Mouse (Mus musculus): ENCODE measurements around the gene Dbnl. TPM values are rescaled to one million over a fixed set of nuclear protein-coding genes. Genes with fewer than 3 reads are reported as not detected.

Gene Dbnl
- total and polyA plus RNA-seq, 2 experiments from 2014 or later = 77.8 to 130 TPM

DNA sequence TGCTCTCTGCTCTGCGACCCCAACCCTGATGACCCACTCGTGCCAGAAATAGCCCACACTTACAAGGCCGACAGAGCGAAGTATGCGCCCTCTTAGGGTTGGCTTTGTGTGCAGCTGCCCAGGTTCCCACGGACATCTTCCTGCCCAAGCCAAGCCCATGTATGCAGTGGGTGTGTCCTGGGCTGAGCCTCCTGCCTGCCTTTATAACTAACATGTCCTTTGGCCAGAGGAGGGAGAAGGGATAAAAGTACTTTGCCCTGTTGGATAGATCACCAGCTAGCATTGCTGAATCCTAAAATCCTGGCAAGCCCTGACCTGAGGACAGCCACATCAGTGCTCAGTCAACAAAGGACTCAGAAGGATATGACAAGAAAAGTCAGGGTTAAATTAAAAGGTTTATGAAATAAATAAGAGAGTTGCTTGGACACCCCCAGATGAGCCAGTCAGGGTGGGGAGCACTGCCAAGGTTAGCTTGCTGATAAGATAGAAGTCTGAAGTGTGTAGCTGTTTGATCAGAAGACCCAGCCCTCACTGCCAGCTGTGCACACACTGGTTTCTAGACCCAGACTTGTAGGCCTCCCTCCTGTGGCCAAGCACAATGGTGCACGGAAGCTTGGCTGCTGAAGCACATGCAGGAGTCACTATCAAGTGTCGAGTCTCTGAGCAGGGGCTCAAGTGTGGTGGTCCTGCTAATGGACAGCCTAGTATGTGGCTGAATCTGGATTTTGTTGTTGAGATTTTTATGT, 5.9 kb upstream of the Dbnl start:
- TF ChIP-seq CTCF (IDR thresholded peaks at IDR 0.05; ENCODE audit: low read depth) = peak; percentile 37; the same call in 1 of the 2 replicates
- H3K4me3 ChIP-seq (ENCODE audit: low read depth, low read length) = no peak overlapping the region
- peaks cover 6% of the 10 kb centered on the region; the same call in 1 of the 2 replicates for H3K36me3 ChIP-seq (ENCODE audit: insufficient read depth)
- ATAC-seq = no peak
- no peaks in the 10 kb centered on the region for H3K9me3 ChIP-seq (ENCODE audit: low read length)
- H3K27me3 ChIP-seq (ENCODE audit: insufficient read depth, low read length) = no peaks in the 10 kb centered on the region
- H3K27ac ChIP-seq (ENCODE audit: low read depth, low read length) = no peak overlapping the region
- H3K4me2 ChIP-seq (ENCODE audit: low read depth) = no peak overlapping the region
- 72% methylated on average over 8 of the region's 8 CpGs for WGBS
- H3K9ac ChIP-seq = no peak overlapping the region
- H3K4me1 ChIP-seq (ENCODE audit: insufficient read depth) = peaks cover 2% of the 10 kb centered on the region; the same call in 1 of the 2 replicates
- DNase-seq = no peak

DNA sequence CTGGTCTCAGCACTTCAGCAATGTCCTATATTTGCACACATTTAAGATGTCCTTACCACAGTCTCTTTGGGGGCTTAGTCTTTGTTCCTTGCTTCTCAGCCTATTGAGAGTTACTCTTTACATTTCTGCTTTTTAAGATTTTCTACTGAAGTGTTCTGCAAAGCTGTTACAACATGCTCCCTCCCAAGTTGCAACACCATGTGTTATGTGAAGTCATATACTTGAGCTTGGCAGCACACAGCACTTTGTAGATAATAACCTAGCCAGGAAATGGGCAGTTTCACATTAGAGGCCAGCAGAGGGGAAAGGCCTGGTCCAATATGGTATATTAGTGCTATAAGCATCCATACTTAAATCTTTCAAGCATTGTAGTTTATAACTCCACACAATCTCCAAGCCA, 2.6 kb upstream of the Dbnl start:
- no peaks in the 10 kb centered on the region for H3K27me3 ChIP-seq (ENCODE audit: insufficient read depth, low read length)
- no peaks in the 10 kb centered on the region for H3K9me3 ChIP-seq (ENCODE audit: low read length)
- H3K9ac ChIP-seq = no peak overlapping the region
- no peak overlapping the region for H3K4me3 ChIP-seq (ENCODE audit: low read depth, low read length)
- DNase-seq (no peak), ATAC-seq (no peak)
- TF ChIP-seq CTCF (IDR thresholded peaks at IDR 0.05; ENCODE audit: low read depth) = no peak
- no peak overlapping the region for H3K27ac ChIP-seq (ENCODE audit: low read depth, low read length)
- H3K4me1 ChIP-seq (ENCODE audit: insufficient read depth) = peaks cover 20% of the 10 kb centered on the region
- H3K4me2 ChIP-seq (ENCODE audit: low read depth) = no peak overlapping the region
- H3K36me3 ChIP-seq (ENCODE audit: insufficient read depth) = peaks cover 7% of the 10 kb centered on the region; the same call in 1 of the 2 replicates

- no peak for TF ChIP-seq CTCF (IDR thresholded peaks at IDR 0.05; ENCODE audit: low read depth)
- Histone ChIP-seq H3K9me3 (ENCODE audit: low read length) (no peaks in the 10 kb centered on the region), H3K4me1 (ENCODE audit: insufficient read depth) (peaks cover 20% of the 10 kb centered on the region), H3K27me3 (ENCODE audit: insufficient read depth, low read length) (no peaks in the 10 kb centered on the region), H3K36me3 (ENCODE audit: insufficient read depth) (peaks cover 12% of the 10 kb centered on the region), H3K4me3 (ENCODE audit: low read depth, low read length) (peak overlapping the region; percentile 91), H3K27ac (ENCODE audit: low read depth, low read length) (peak overlapping the region; percentile 92), H3K9ac (peak overlapping the region; percentile 91), H3K4me2 (ENCODE audit: low read depth) (peak overlapping the region; percentile 80)
- no peak for ATAC-seq
- WGBS = 42% methylated on average over 8 of the region's 8 CpGs
- DNase-seq = no peak
Measured at GRCm38 (mm10) chr11:5787671-5788055, 625 bp upstream of the Dbnl start.

- Histone ChIP-seq H3K27me3 (ENCODE audit: insufficient read depth, low read length) (no peaks in the 10 kb centered on the region), H3K36me3 (ENCODE audit: insufficient read depth) (peaks cover 24% of the 10 kb centered on the region), H3K4me1 (ENCODE audit: insufficient read depth) (peaks cover 20% of the 10 kb centered on the region), H3K9ac (peak overlapping the region; percentile 91), H3K27ac (ENCODE audit: low read depth, low read length) (peak overlapping the region; percentile 92), H3K4me2 (ENCODE audit: low read depth) (peak overlapping the region; percentile 80), H3K9me3 (ENCODE audit: low read length) (no peaks in the 10 kb centered on the region), H3K4me3 (ENCODE audit: low read depth, low read length) (peak overlapping the region; percentile 91)
- DNase-seq (no peak), ATAC-seq (no peak)
- peak; percentile 40; the same call in 1 of the 2 replicates for TF ChIP-seq CTCF (IDR thresholded peaks at IDR 0.05; ENCODE audit: low read depth)
- WGBS = 75% methylated on average over 6 of the region's 6 CpGs
Measured at GRCm38 (mm10) chr11:5789071-5789753, 924 bp downstream of the Dbnl start.

- Histone ChIP-seq H3K27me3 (ENCODE audit: insufficient read depth, low read length) (no peaks in the 10 kb centered on the region), H3K4me2 (ENCODE audit: low read depth) (peak overlapping the region; percentile 80), H3K9ac (no peak overlapping the region), H3K9me3 (ENCODE audit: low read length) (no peaks in the 10 kb centered on the region), H3K4me1 (ENCODE audit: insufficient read depth) (peaks cover 20% of the 10 kb centered on the region), H3K27ac (ENCODE audit: low read depth, low read length) (no peak overlapping the region), H3K4me3 (ENCODE audit: low read depth, low read length) (no peak overlapping the region), H3K36me3 (ENCODE audit: insufficient read depth) (peaks cover 28% of the 10 kb centered on the region)
- ATAC-seq = no peak
- no peak for DNase-seq
- 89% methylated on average over 3 of the region's 3 CpGs for WGBS
- TF ChIP-seq CTCF (IDR thresholded peaks at IDR 0.05; ENCODE audit: low read depth) = no peak
Measured at GRCm38 (mm10) chr11:5789754-5790333, 1.6 kb downstream of the Dbnl start.

DNA sequence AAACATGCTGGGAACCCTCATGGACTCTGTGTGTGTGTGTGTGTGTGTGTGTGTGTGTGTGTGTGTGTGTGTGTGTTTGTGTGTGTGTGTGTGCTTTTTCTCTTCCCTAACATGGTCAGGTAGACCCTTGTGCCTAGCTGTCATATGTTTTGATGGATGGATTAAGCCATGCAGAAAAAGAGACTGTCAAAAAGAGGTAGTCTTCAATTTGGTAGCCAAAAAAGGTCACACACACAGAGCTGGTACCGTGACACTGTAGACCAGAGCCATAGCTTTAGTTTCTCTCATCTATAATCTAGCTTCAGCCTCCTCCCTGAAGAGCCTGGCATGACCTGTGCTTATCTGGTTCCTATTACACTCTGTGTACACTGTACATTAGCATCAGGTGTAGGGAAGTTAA, 2.1 kb downstream of the Dbnl start:
- no peak overlapping the region for H3K4me3 ChIP-seq (ENCODE audit: low read depth, low read length)
- peaks cover 20% of the 10 kb centered on the region for H3K4me1 ChIP-seq (ENCODE audit: insufficient read depth)
- H3K9ac ChIP-seq = no peak overlapping the region
- no peak for ATAC-seq
- H3K4me2 ChIP-seq (ENCODE audit: low read depth) = no peak overlapping the region
- H3K27ac ChIP-seq (ENCODE audit: low read depth, low read length) = no peak overlapping the region
- H3K36me3 ChIP-seq (ENCODE audit: insufficient read depth) = peaks cover 34% of the 10 kb centered on the region
- DNase-seq = no peak
- H3K9me3 ChIP-seq (ENCODE audit: low read length) = no peaks in the 10 kb centered on the region
- TF ChIP-seq CTCF (IDR thresholded peaks at IDR 0.05; ENCODE audit: low read depth) = no peak
- WGBS = 92% methylated on average over 1 of the region's 1 CpGs
- no peaks in the 10 kb centered on the region for H3K27me3 ChIP-seq (ENCODE audit: insufficient read depth, low read length)

DNA sequence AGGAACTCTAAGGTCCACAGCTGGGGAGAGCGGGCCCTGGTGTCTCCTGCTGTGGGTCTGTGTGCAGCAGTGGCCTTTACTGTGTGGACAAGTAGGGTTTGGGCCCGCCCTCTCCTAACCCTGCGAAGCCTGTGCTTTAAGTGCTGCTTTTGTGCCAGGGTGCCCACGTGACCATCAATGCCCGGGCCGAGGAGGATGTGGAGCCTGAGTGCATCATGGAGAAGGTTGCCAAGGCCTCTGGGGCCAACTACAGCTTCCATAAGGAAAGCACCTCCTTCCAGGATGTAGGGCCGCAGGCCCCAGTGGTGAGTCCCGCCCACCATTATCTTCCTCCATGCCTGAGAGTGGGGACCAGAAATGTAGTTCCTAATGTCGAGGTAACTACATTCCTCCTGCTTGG, 7.0 kb downstream of the Dbnl start:
- no peak for TF ChIP-seq CTCF (IDR thresholded peaks at IDR 0.05; ENCODE audit: low read depth)
- 83% methylated on average over 9 of the region's 9 CpGs for WGBS
- no peaks in the 10 kb centered on the region for H3K27me3 ChIP-seq (ENCODE audit: insufficient read depth, low read length)
- peak overlapping the region; percentile 45; the same call in 1 of the 2 replicates for H3K27ac ChIP-seq (ENCODE audit: low read depth, low read length)
- H3K9ac ChIP-seq = no peak overlapping the region
- H3K36me3 ChIP-seq (ENCODE audit: insufficient read depth) = peaks cover 78% of the 10 kb centered on the region
- no peak overlapping the region for H3K4me2 ChIP-seq (ENCODE audit: low read depth)
- no peaks in the 10 kb centered on the region for H3K9me3 ChIP-seq (ENCODE audit: low read length)
- H3K4me1 ChIP-seq (ENCODE audit: insufficient read depth) = no peaks in the 10 kb centered on the region
- no peak overlapping the region for H3K4me3 ChIP-seq (ENCODE audit: low read depth, low read length)
- ATAC-seq (no peak), DNase-seq (no peak)

All from forebrain, postnatal 0 days (tissue).